Mouse (Mus musculus): ENCODE results near the gene Gm20671. TPM values are rescaled to one million over a fixed set of nuclear protein-coding genes. Genes with fewer than 3 reads are reported as not detected.

Gene Gm20671
- polyA plus RNA-seq (2015; fragmentation: Nextera tagmentation; extraction: Ambion mirVana): not detected in 2 replicates

GRCm38 (mm10) chr5:32827009-32827408 lies at the start of gene Gm20671:
Gene Gm20671 (minus strand): TSS chr5:32827109.

DNA sequence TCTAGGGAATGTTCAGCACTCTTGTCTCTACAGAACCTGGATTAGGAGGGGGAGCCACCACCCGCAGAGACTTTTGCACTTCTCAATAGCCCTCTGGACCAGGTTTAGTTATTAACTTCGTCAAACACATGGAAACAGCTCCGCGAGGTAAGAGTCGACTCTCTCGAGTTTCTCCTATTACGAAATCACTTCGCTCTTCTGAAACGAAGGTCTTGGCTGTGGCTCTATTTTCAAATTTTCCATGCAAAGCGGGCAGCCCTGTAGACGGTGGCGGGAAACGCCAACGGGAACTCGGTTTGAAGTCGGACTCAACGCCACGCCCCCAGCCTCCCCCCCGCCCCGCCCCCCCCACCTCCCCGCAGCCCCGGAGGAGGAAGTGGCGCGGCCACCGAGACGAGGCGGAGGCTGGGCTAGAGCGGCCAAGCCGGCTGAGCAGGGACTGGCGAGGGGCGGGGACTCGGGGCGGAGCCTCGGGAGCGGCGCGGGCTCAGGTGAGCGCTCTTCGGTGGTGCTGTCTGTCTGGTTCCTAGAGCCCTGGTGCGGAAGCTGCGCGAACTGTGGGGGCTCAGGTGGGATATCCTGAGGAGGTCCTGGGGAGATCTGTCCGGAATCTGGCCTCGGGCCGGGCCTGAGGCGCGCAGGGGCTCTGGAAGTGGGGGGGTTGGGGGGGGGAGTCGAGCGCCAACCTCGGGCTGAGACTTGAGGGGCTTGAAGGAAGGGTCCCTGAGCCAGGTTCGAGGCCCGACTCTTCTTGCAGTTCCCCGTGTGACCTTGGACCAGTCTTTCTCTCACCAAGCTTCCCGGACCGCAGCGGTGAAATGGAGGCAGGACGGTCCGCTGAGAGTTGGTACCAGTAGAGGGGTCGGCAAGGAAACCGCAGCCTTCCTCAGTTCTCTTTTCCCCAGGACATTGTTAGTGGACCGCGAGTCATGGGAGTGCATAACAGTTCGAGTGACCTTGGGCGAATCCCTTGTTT lies 36.6 kb upstream of the Gm20671 start, which contains the start of gene Depdc5:
Depdc5 (plus strand) TSS at position 449 of the 976 bp plus-strand sequence.

DNA sequence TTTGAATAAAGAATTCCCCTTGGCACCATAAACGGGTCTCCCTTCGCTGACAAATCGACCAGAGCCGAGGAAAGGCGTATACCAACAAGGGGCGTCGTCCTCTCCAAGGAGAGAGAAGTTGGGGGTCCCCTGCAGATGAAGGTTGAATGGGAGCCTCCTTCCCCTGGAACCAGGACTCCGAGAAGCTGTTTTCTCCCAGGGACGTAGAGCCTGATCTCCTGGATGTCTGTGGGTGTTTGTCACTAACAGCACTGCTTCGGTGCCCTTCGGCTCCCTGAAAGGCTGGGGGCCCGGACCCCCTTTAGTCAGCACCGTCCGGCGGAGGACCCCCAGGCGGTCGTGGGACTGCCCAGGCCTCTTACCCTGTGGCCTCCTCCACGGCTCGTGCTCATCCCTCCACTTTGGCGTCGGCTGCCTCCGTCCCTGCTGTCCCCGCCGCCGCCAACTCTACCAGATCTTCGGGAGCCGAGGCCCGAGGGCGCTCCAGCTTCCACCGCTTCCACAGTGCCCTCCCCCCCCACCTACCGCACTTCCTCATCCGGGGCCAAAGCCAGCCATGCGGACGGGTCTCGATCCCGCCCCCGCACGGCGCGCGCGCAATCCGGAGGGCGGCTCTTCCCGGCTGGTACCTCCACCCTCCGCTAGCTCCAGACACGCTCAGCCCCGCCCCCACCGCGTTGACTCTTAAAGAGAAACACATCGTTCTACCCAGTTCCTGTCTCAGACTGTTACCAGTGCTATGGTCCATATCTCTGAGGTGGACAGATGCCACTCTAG lies 27.0 kb upstream of the Gm20671 start, which contains the start of gene Prr14l:
Prr14l (minus strand) TSS at position 526 of the 777 bp plus-strand sequence.

GRCm38 (mm10) chr5:32785313-32785915 lies 41.5 kb downstream of the Gm20671 start, which contains the start of gene Pisd:
Gene Pisd (minus strand): TSS chr5:32785646.

Other genes with a start within 250 kb of the Gm20671 start
- gene Yes1, start 215.9 kb downstream of the Gm20671 start, polyA plus RNA-seq (2015; fragmentation: Nextera tagmentation; extraction: Ambion mirVana): 13.8 and 27.9 TPM in 2 replicates
- 61.7 and 73.7 TPM in 2 replicates for gene Pisd, start 41.5 kb downstream of the Gm20671 start, polyA plus RNA-seq (2015; fragmentation: Nextera tagmentation; extraction: Ambion mirVana)
- 7.6 and 12.1 TPM in 2 replicates for gene Prr14l, start 27.1 kb upstream of the Gm20671 start, polyA plus RNA-seq (2015; fragmentation: Nextera tagmentation; extraction: Ambion mirVana)
- 8.4 and 12.3 TPM in 2 replicates for gene Depdc5, start 36.6 kb upstream of the Gm20671 start, polyA plus RNA-seq (2015; fragmentation: Nextera tagmentation; extraction: Ambion mirVana)
- gene Ywhah, start 191.7 kb upstream of the Gm20671 start, polyA plus RNA-seq (2015; fragmentation: Nextera tagmentation; extraction: Ambion mirVana): 282 and 289 TPM in 2 replicates

All from adrenal gland, postnatal 0 days (tissue).